Mouse (Mus musculus) spleen, adult 18-20 months (tissue): Measurements from ENCODE around the gene Trim38.

Experiments
- DNase-seq, 2 experiments: peaks; one replicate each; pipeline ENCODE4 v3.0.0; 2022; ENCODE audit warnings: mixed read lengths in 2 of 2

Gene Trim38

DNA sequence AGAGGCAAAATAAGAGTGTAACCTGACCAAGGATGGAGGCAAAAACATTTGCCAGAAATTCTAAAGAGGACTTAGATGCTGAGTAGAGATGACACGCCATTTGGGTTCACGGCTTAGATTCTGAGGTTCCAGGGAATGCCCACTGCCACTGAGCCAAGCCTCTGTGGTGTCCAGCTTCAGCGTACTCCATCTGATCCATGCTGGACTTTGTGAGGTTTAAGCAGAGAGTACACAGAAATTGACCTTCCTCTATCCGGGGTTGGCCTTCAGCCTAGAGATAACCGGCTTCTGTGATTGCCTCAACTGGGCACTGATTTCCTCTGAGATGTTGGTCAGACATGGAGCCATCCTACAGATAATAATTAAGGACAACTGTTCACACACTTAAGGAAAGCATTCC, 66.9 kb downstream of the Trim38 start:
- DNase-seq = no peak

DNA sequence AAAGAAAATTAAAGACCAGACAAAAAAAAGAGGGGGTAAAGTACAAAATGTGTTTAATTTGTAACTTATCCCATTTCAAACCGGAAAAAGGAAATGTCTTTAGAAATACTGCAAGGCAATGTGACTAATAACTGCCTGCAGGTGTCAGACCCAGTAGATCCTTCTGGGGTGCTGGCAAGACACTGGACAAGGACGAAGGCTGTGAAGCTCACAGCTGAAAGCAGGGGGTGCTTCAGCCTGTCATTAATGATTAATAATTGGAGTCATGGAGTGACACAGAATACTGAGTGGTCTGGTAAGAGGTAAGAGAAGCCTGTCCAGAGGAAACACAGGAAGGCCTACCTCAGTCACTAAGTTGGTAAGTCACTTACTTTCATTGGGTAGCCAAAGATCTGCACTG, 69.6 kb downstream of the Trim38 start, which contains the start of gene Slc17a3:
Gene Slc17a3 (plus strand): TSS at position 127 of the 400 bp plus-strand sequence.
- no peak for DNase-seq
